Mouse (Mus musculus) T-helper 1 cell (primary cell): Measurements from ENCODE around the gene Lrrc19.
"Not testable (repeated sequence)": the region's sequence is repeated elsewhere in the genome, so short reads cannot be mapped to it uniquely, and the experiment has no call there.

Experiments used
- in situ Hi-C: fragments of 300-600 bp; cut with MboI, MseI; formaldehyde crosslinking; loops from one replicate; pipeline ENCODE4 v1.15.1; 2025; ENCODE audit warnings: high pct_unique_total_duplicates

The Lrrc19 gene

GRCm38 (mm10) chr4:94649920-94650319 lies at the start of gene Lrrc19:
Gene Lrrc19, minus strand, starts transcription at chr4:94650144.
- in situ Hi-C loops: no loop called here

GRCm38 (mm10) chr4:94696368-94696767 lies 46.4 kb upstream of the Lrrc19 start:
- in situ Hi-C loops: no loop called here

- in situ Hi-C loops: no loop called here
Observed at GRCm38 (mm10) chr4:94692175-94692574, 42.2 kb upstream of the Lrrc19 start.

- in situ Hi-C loops: no loop called here
Observed at GRCm38 (mm10) chr4:94691078-94691477, 41.1 kb upstream of the Lrrc19 start.

- in situ Hi-C loops: not testable (repeated sequence)
Observed at GRCm38 (mm10) chr4:94689804-94690203, 39.9 kb upstream of the Lrrc19 start.

GRCm38 (mm10) chr4:94683305-94683704 lies 33.4 kb upstream of the Lrrc19 start:
- in situ Hi-C loops: no loop called here

- in situ Hi-C loops: no loop called here
Observed at GRCm38 (mm10) chr4:94682029-94682428, 32.1 kb upstream of the Lrrc19 start.

- in situ Hi-C loops: no loop called here
Observed at GRCm38 (mm10) chr4:94681181-94681580, 31.2 kb upstream of the Lrrc19 start.

- in situ Hi-C loops: no loop called here
Observed at GRCm38 (mm10) chr4:94680662-94681061, 30.7 kb upstream of the Lrrc19 start.

GRCm38 (mm10) chr4:94669718-94670117 lies 19.8 kb upstream of the Lrrc19 start:
- in situ Hi-C loops: no loop called here

GRCm38 (mm10) chr4:94650426-94651175 lies 657 bp upstream of the Lrrc19 start:
- in situ Hi-C loops: not testable (repeated sequence)

- in situ Hi-C loops: no loop called here
Observed at GRCm38 (mm10) chr4:94643141-94643540, 6.8 kb downstream of the Lrrc19 start.

- in situ Hi-C loops: no loop called here
Observed at GRCm38 (mm10) chr4:94620077-94620476, 29.9 kb downstream of the Lrrc19 start.

GRCm38 (mm10) chr4:94614627-94615006 lies 35.3 kb downstream of the Lrrc19 start:
- in situ Hi-C loops: no loop called here

- in situ Hi-C loops: no loop called here
Observed at GRCm38 (mm10) chr4:94613972-94614626, 35.8 kb downstream of the Lrrc19 start, which contains the start of gene Ift74. Gene Ift74, plus strand, starts transcription at chr4:94614491.

GRCm38 (mm10) chr4:94610339-94610738 lies 39.6 kb downstream of the Lrrc19 start:
- in situ Hi-C loops: no loop called here

- in situ Hi-C loops: no loop called here
Observed at GRCm38 (mm10) chr4:94605591-94605990, 44.4 kb downstream of the Lrrc19 start.

GRCm38 (mm10) chr4:94604452-94605019 lies 45.4 kb downstream of the Lrrc19 start:
- in situ Hi-C loops: no loop called here

GRCm38 (mm10) chr4:94603031-94603629 lies 46.8 kb downstream of the Lrrc19 start, which contains the start of gene Plaa:
Gene Plaa, minus strand, starts transcription at chr4:94603244.
- in situ Hi-C loops: no loop called here

- in situ Hi-C loops: no loop called here
Observed at GRCm38 (mm10) chr4:94602496-94603030, 47.4 kb downstream of the Lrrc19 start.

- in situ Hi-C loops: no loop called here
Observed at GRCm38 (mm10) chr4:94601395-94601794, 48.5 kb downstream of the Lrrc19 start.

GRCm38 (mm10) chr4:94592709-94593108 lies 57.2 kb downstream of the Lrrc19 start:
- in situ Hi-C loops: loop anchor here (25.0 kb wide), 1 partner anchor 1370 kb away; the partner anchor contains the start of gene Hook1
